Mouse (Mus musculus): ENCODE results near the gene Timm8a1. TPM values are rescaled to one million over a fixed set of nuclear protein-coding genes. Genes with fewer than 3 reads are reported as not detected.

The Timm8a1 gene
- polyA plus RNA-seq, 1 experiment from 2014 or later = 56.7 TPM

GRCm38 (mm10) chrX:134509473-134509872 lies 32.2 kb downstream of the Timm8a1 start:
- ATAC-seq = no peak
- Histone ChIP-seq H3K4me3 (no peak overlapping the region), H3K27me3 (no peaks in the 10 kb centered on the region), H3K9ac (no peak overlapping the region), H3K4me2 (no peak overlapping the region), H3K27ac (no peak overlapping the region), H3K36me3 (ENCODE audit: poor library complexity, severe bottlenecking) (no peaks in the 10 kb centered on the region), H3K4me1 (no peaks in the 10 kb centered on the region), H3K9me3 (replicated peaks) (no peaks in the 10 kb centered on the region)
- 57% methylated on average over 2 of the region's 2 CpGs for WGBS

GRCm38 (mm10) chrX:134507977-134508376 lies 33.7 kb downstream of the Timm8a1 start:
- H3K4me3 ChIP-seq = no peak overlapping the region
- no peak for ATAC-seq
- 71% methylated on average over 6 of the region's 6 CpGs for WGBS
- no peak overlapping the region for H3K9ac ChIP-seq
- H3K4me2 ChIP-seq = no peak overlapping the region
- H3K36me3 ChIP-seq (ENCODE audit: poor library complexity, severe bottlenecking) = no peaks in the 10 kb centered on the region
- no peaks in the 10 kb centered on the region for H3K9me3 ChIP-seq (replicated peaks)
- no peaks in the 10 kb centered on the region for H3K4me1 ChIP-seq
- H3K27me3 ChIP-seq = no peaks in the 10 kb centered on the region
- H3K27ac ChIP-seq = no peak overlapping the region

- Histone ChIP-seq H3K27ac (no peak overlapping the region), H3K4me2 (no peak overlapping the region)
Observed at GRCm38 (mm10) chrX:134500651-134501050, 41.0 kb downstream of the Timm8a1 start.

More at GRCm38 (mm10) chrX:134500651-134501050, 41.0 kb downstream of the Timm8a1 start:
- Histone ChIP-seq H3K36me3 (ENCODE audit: poor library complexity, severe bottlenecking) (no peaks in the 10 kb centered on the region), H3K9ac (no peak overlapping the region), H3K4me3 (no peak overlapping the region), H3K4me1 (no peaks in the 10 kb centered on the region), H3K27me3 (no peaks in the 10 kb centered on the region), H3K9me3 (replicated peaks) (no peaks in the 10 kb centered on the region)
- ATAC-seq = no peak
- WGBS = 85% methylated on average over 8 of the region's 8 CpGs

Other genes starting within 250 kb of the Timm8a1 start
- 77.4 and 84.6 TPM in 2 replicates for gene Tmem35a, start 246.6 kb downstream of the Timm8a1 start, polyA plus RNA-seq (2015; fragmentation: Nextera tagmentation; extraction: Ambion mirVana)
- 24.5 and 27.3 TPM in 2 replicates for gene Cenpi, start 233.8 kb downstream of the Timm8a1 start, polyA plus RNA-seq (2015; fragmentation: Nextera tagmentation; extraction: Ambion mirVana)
- 10.8 and 13.1 TPM in 2 replicates for gene Drp2, start 137.3 kb downstream of the Timm8a1 start, polyA plus RNA-seq (2015; fragmentation: Nextera tagmentation; extraction: Ambion mirVana)
- not detected in 2 replicates for gene Taf7l, start 65.4 kb downstream of the Timm8a1 start, polyA plus RNA-seq (2015; fragmentation: Nextera tagmentation; extraction: Ambion mirVana)
- 0.21 and 0.24 TPM in 2 replicates for gene Btk, start 41.7 kb upstream of the Timm8a1 start, polyA plus RNA-seq (2015; fragmentation: Nextera tagmentation; extraction: Ambion mirVana)
- 264 and 325 TPM in 2 replicates for gene Rpl36a, start 43.8 kb upstream of the Timm8a1 start, polyA plus RNA-seq (2015; fragmentation: Nextera tagmentation; extraction: Ambion mirVana)
- 3.6 and 4.2 TPM in 2 replicates for gene Gla, start 59.3 kb upstream of the Timm8a1 start, polyA plus RNA-seq (2015; fragmentation: Nextera tagmentation; extraction: Ambion mirVana)
- gene Hnrnph2, start 59.3 kb upstream of the Timm8a1 start, polyA plus RNA-seq (2015; fragmentation: Nextera tagmentation; extraction: Ambion mirVana) = 204 and 206 TPM in 2 replicates
- gene Armcx4, start 144.7 kb upstream of the Timm8a1 start, polyA plus RNA-seq (2015; fragmentation: Nextera tagmentation; extraction: Ambion mirVana) = 8.8 and 9.6 TPM in 2 replicates
- gene Armcx1, start 176.1 kb upstream of the Timm8a1 start, polyA plus RNA-seq (2015; fragmentation: Nextera tagmentation; extraction: Ambion mirVana) = 57.1 and 62.3 TPM in 2 replicates
- 24.7 and 26.7 TPM in 2 replicates for gene Armcx6, start 209.6 kb upstream of the Timm8a1 start, polyA plus RNA-seq (2015; fragmentation: Nextera tagmentation; extraction: Ambion mirVana)
- 67.6 and 67.8 TPM in 2 replicates for gene Armcx3, start 214.7 kb upstream of the Timm8a1 start, polyA plus RNA-seq (2015; fragmentation: Nextera tagmentation; extraction: Ambion mirVana)